Mouse (Mus musculus) induced T-regulatory cell, adult 2 months (primary cell): ENCODE results near the gene Nap1l3.

Source experiments
- DNase-seq: peaks from one replicate; pipeline ENCODE4 v3.0.0-alpha.2; 2012; ENCODE audit warnings: low read depth

The Nap1l3 gene

GRCm38 (mm10) chrX:122396781-122397581 lies at the start of gene Nap1l3:
Gene Nap1l3, minus strand, starts transcription at chrX:122397401.
- DNase-seq: peak; percentile 36

GRCm38 (mm10) chrX:122397652-122398051 lies 451 bp upstream of the Nap1l3 start:
- DNase-seq: no peak
